Mouse (Mus musculus) layer of hippocampus, postnatal 36 days (tissue): Measurements from ENCODE around the gene Shld2. TPM values are rescaled to one million over a fixed set of nuclear protein-coding genes. Genes with fewer than 3 reads are reported as not detected.

Experiments
- DNase-seq, 2 experiments: peaks; one replicate each; pipeline ENCODE4 v3.0.0; 2022
- total RNA-seq, 2 experiments: library from RNA; stranded (reverse); gene quantifications; 2 replicates each; pipeline ENCODE4 v1.2.3; 2021

Gene Shld2
- 10 to 100 TPM; 12.5 to 13.5 TPM for total RNA-seq

- peak; percentile 91 to 92 for DNase-seq
These were observed at the start of gene Shld2, which contains the start of gene Glud1 for GRCm38 (mm10) chr14:34310234-34310965. Gene Shld2 (minus strand): TSS chr14:34310493. Gene Glud1 (plus strand): TSS chr14:34310727.

GRCm38 (mm10) chr14:34359676-34360244 is 49.5 kb upstream of the Shld2 start:
- DNase-seq = no peak

- DNase-seq = peak in 1 of 2 experiments; percentile 26
These were observed 47.6 kb upstream of the Shld2 start for GRCm38 (mm10) chr14:34357671-34358455.

- DNase-seq = no peak
These were observed 45.0 kb upstream of the Shld2 start, which contains the start of gene Fam25c for GRCm38 (mm10) chr14:34355301-34355700. Gene Fam25c (minus strand): TSS chr14:34355433.

- no peak for DNase-seq
These were observed 44.2 kb upstream of the Shld2 start for GRCm38 (mm10) chr14:34354456-34354855.

- no peak for DNase-seq
These were observed 43.0 kb upstream of the Shld2 start for GRCm38 (mm10) chr14:34353326-34353725.

GRCm38 (mm10) chr14:34352523-34352922 is 42.2 kb upstream of the Shld2 start:
- DNase-seq = no peak

- no peak for DNase-seq
These were observed 41.4 kb upstream of the Shld2 start for GRCm38 (mm10) chr14:34351660-34352059.

- DNase-seq = no peak
These were observed 38.7 kb upstream of the Shld2 start for GRCm38 (mm10) chr14:34349007-34349406.

GRCm38 (mm10) chr14:34348301-34348700 is 38.0 kb upstream of the Shld2 start:
- DNase-seq = no peak

GRCm38 (mm10) chr14:34347084-34347483 is 36.8 kb upstream of the Shld2 start:
- DNase-seq = no peak

GRCm38 (mm10) chr14:34345771-34346566 is 35.7 kb upstream of the Shld2 start:
- no peak for DNase-seq

GRCm38 (mm10) chr14:34344361-34344760 is 34.1 kb upstream of the Shld2 start:
- DNase-seq = no peak

GRCm38 (mm10) chr14:34343078-34343477 is 32.8 kb upstream of the Shld2 start:
- no peak for DNase-seq

GRCm38 (mm10) chr14:34341993-34342392 is 31.7 kb upstream of the Shld2 start:
- DNase-seq = no peak

- no peak for DNase-seq
These were observed 29.2 kb upstream of the Shld2 start for GRCm38 (mm10) chr14:34339446-34339845.

- peak in 1 of 2 experiments; percentile 62 for DNase-seq
These were observed 22.2 kb upstream of the Shld2 start for GRCm38 (mm10) chr14:34332476-34332875.

- peak in 1 of 2 experiments; percentile 51 for DNase-seq
These were observed 21.6 kb upstream of the Shld2 start for GRCm38 (mm10) chr14:34331886-34332285.

GRCm38 (mm10) chr14:34330657-34331158 is 20.4 kb upstream of the Shld2 start:
- DNase-seq = no peak

GRCm38 (mm10) chr14:34327618-34328017 is 17.3 kb upstream of the Shld2 start:
- no peak for DNase-seq

GRCm38 (mm10) chr14:34326606-34327005 is 16.3 kb upstream of the Shld2 start:
- no peak for DNase-seq

GRCm38 (mm10) chr14:34323576-34324085 is 13.3 kb upstream of the Shld2 start:
- no peak for DNase-seq
